ENCODE assay signal across 10 mouse cellular contexts in the genomic region with DNA sequence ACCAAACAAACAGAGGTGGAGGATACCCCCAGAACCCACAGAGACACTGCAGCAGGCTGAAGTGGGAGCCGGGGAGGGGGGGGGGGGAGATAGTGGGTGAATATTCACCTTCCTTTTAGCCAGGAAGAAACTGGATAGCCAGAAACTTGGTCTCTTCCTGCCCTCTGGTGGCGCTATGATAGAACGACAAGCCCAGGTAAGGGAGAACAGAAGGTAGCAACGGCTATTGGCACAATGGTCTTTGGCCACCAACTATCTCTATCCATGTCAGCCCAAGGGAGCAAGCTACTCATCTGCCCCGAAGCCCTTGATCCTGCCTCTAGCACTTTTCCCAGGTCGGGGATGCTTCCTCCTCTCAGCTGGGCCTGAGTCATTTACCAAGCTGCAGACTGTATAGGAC. TPM values are rescaled to one million over a fixed set of nuclear protein-coding genes. Genes with fewer than 3 reads are reported as not detected.
A peak's percentile ranks its signal among the peaks of the same experiment; 100 is the strongest.
DNase-seq lines count a peak whose midpoint lies in the region; ATAC-seq and TF ChIP-seq lines count a peak whose summit lies in the region.
"Had no signal": no experiment of that assay in that cellular context is flagged by ENCODE, and none has a peak within 500 bp of the region (broad histone marks: within the 10 kb centered on the region; RNA-seq: fewer than 3 reads in every experiment).

No protein-coding gene starts in this region.

- peaks cover 34% of the 10 kb centered on the region for H3K4me1 ChIP-seq in G1E (ENCODE audit: insufficient read depth, low read depth, low read length)
- no peaks in the 10 kb centered on the region for H3K4me1 ChIP-seq in liver, embryonic 14.5 days (replicated peaks; ENCODE audit: control insufficient read depth in 2 of 2, insufficient read depth in 2 of 2, low read length in 1 of 2)
- no peaks in the 10 kb centered on the region for H3K4me1 ChIP-seq in spleen, adult 2 months (ENCODE audit: control insufficient read depth, insufficient read depth, insufficient read length)
- no peaks in the 10 kb centered on the region for H3K4me1 ChIP-seq in forebrain, embryonic 15.5 days

- no peak overlapping the region for H3K9ac ChIP-seq in liver, embryonic 14.5 days (replicated peaks)
- no peak overlapping the region for H3K9ac ChIP-seq in forebrain, embryonic 15.5 days (replicated peaks)

- no peak overlapping the region for H3K4me3 ChIP-seq in G1E (ENCODE audit: low read depth, low read length)
- no peak overlapping the region for H3K4me3 ChIP-seq in liver, embryonic 14.5 days (ENCODE audit: insufficient read depth in 1 of 2, low read depth in 2 of 2, low read length in 2 of 2)
- no peak overlapping the region for H3K4me3 ChIP-seq in spleen, adult 2 months (ENCODE audit: extremely low read depth, insufficient read depth, insufficient read length)
- no peak overlapping the region for H3K4me3 ChIP-seq in forebrain, embryonic 15.5 days

- TF ChIP-seq POLR2A in spleen, adult 2 months (IDR thresholded peaks at IDR 0.05; ENCODE audit: low read depth, low read length), result no peak

- no peak overlapping the region for H3K27ac ChIP-seq in liver, embryonic 14.5 days
- H3K27ac ChIP-seq in spleen, adult 2 months (ENCODE audit: insufficient read depth, low read length), result no peak overlapping the region
- H3K27ac ChIP-seq in forebrain, embryonic 15.5 days (replicated peaks), result no peak overlapping the region
- H3K27ac ChIP-seq: macrophage had no signal

- WGBS in liver, embryonic 14.5 days (ENCODE audit: insufficient replicate concordance), result 15% methylated on average over 6 of the region's 6 CpGs
- 23% methylated on average over 6 of the region's 6 CpGs for WGBS in spleen, adult 2 months
- WGBS in forebrain, embryonic 15.5 days, result 22% methylated on average over 6 of the region's 6 CpGs

- H3K4me2 ChIP-seq in liver, embryonic 14.5 days (ENCODE audit: low read depth), result no peak overlapping the region
- H3K4me2 ChIP-seq in forebrain, embryonic 15.5 days (replicated peaks), result no peak overlapping the region

- peak; percentile 21 for DNase-seq in layer of hippocampus, adult 11-12 months (ENCODE audit: low spot score)
- no peak for DNase-seq in layer of hippocampus, adult 9-10 months (ENCODE audit: low spot score)
- peak; percentile 27 for DNase-seq in G1E (ENCODE audit: low spot score)
- DNase-seq in brain, embryonic 18.5 days (ENCODE audit: low read depth, low spot score), result peak; percentile 10
- DNase-seq in liver, embryonic 14.5 days (ENCODE audit: low read depth in 3 of 3, low spot score in 3 of 3), result no peak
- peak; percentile 8 to 22 for DNase-seq in spleen, adult 2 months (ENCODE audit: low read depth in 1 of 2, low spot score in 2 of 2)

- no peak for TF ChIP-seq EP300 in liver, embryonic 14.5 days (IDR thresholded peaks at IDR 0.05; ENCODE audit: low read depth)

- peak; percentile 46 for TF ChIP-seq CTCF in G1E (IDR thresholded peaks at IDR 0.05; ENCODE audit: low read depth, low read length)
- TF ChIP-seq CTCF in liver, embryonic 14.5 days (IDR thresholded peaks at IDR 0.05; ENCODE audit: low read depth), result peak; percentile 75
- TF ChIP-seq CTCF in spleen, adult 2 months (IDR thresholded peaks at IDR 0.05; ENCODE audit: extremely low read depth, insufficient read depth, insufficient read length, insufficient replicate concordance), result 0 out of 2 replicates have a peak, but pooled peaks have one; percentile 30

- H3K9me3 ChIP-seq in G1E (replicated peaks), result peaks cover 6% of the 10 kb centered on the region
- no peaks in the 10 kb centered on the region for H3K9me3 ChIP-seq in liver, embryonic 14.5 days (ENCODE audit: control insufficient read depth, low read length)
- no peaks in the 10 kb centered on the region for H3K9me3 ChIP-seq in forebrain, embryonic 15.5 days

- H3K36me3 ChIP-seq in G1E (replicated peaks), result no peaks in the 10 kb centered on the region
- no peaks in the 10 kb centered on the region for H3K36me3 ChIP-seq in liver, embryonic 14.5 days (replicated peaks; ENCODE audit: control insufficient read depth, insufficient read depth, low read depth)
- H3K36me3 ChIP-seq in spleen, adult 2 months (ENCODE audit: control insufficient read depth, insufficient read depth, low read length), result no peaks in the 10 kb centered on the region
- no peaks in the 10 kb centered on the region for H3K36me3 ChIP-seq in forebrain, embryonic 15.5 days

- ATAC-seq in G1E (ENCODE audit: extremely low read depth, insufficient number of reproducible peaks, low FRiP score, poor library complexity, severe bottlenecking), result no peak
- ATAC-seq in granulocyte monocyte progenitor cell, adult 5-6 weeks (replicated peaks; ENCODE audit: poor library complexity, severe bottlenecking), result peak; percentile 25; the same call in 1 of the 2 replicates
- ATAC-seq in liver, embryonic 14.5 days (ENCODE audit: insufficient read depth), result no peak
- no peak for ATAC-seq in forebrain, embryonic 15.5 days (replicated peaks)

- no peaks in the 10 kb centered on the region for H3K27me3 ChIP-seq in G1E (ENCODE audit: insufficient read depth, low read length)
- no peaks in the 10 kb centered on the region for H3K27me3 ChIP-seq in liver, embryonic 14.5 days (ENCODE audit: control insufficient read depth, insufficient read depth, low read length)
- no peaks in the 10 kb centered on the region for H3K27me3 ChIP-seq in spleen, adult 2 months (ENCODE audit: control insufficient read depth, insufficient read depth, low read length)
- no peaks in the 10 kb centered on the region for H3K27me3 ChIP-seq in forebrain, embryonic 15.5 days

RNA-seq across cellular contexts. Expression of a gene that starts 16.0 kb away (rescaled TPM):
- total RNA-seq in G1E (2014; fragmentation: Nextera tagmentation) (not detected in 2 replicates), G1E (2017) (0.16 TPM in 1 of 2 replicates, not detected in the other)
- not detected in 2 replicates for polyA plus RNA-seq in G1E (2012)
- total RNA-seq in granulocyte monocyte progenitor cell, adult 5-6 weeks (2014; fragmentation: Nextera tagmentation), result not detected in 2 replicates
- total RNA-seq in granulocyte monocyte progenitor cell, adult 5-6 weeks (2017), result not detected in 2 replicates
- not detected in 2 replicates for polyA plus RNA-seq in liver, embryonic 14.5 days (2012; rRNA removed)
- polyA plus RNA-seq in liver, embryonic 14.5 days (2014; fragmentation: Nextera tagmentation; extraction: Ambion mirVana), result not detected in 2 replicates
- polyA plus RNA-seq in spleen, adult 2 months (2012; rRNA removed), result not detected in 2 replicates
- not detected in 2 replicates for polyA plus RNA-seq in forebrain, embryonic 15.5 days (2015; fragmentation: Nextera tagmentation; extraction: Ambion mirVana)
- polyA plus RNA-seq: frontal cortex, adult 2 months; macrophage had no signal

RNA-seq across cellular contexts. Expression of a gene that starts 42.1 kb away (rescaled TPM):
- total RNA-seq in G1E (2014; fragmentation: Nextera tagmentation) (88.1 and 99.3 TPM in 2 replicates), G1E (2017) (20.1 and 21.1 TPM in 2 replicates)
- 154 and 169 TPM in 2 replicates for polyA plus RNA-seq in G1E (2012)
- total RNA-seq in granulocyte monocyte progenitor cell, adult 5-6 weeks (2014; fragmentation: Nextera tagmentation), result 38.6 and 43.6 TPM in 2 replicates
- total RNA-seq in granulocyte monocyte progenitor cell, adult 5-6 weeks (2017), result 18.9 and 20.0 TPM in 2 replicates
- polyA plus RNA-seq in liver, embryonic 14.5 days (2012; rRNA removed), result 8.1 and 10.3 TPM in 2 replicates
- polyA plus RNA-seq in liver, embryonic 14.5 days (2014; fragmentation: Nextera tagmentation; extraction: Ambion mirVana), result 12.6 and 13.3 TPM in 2 replicates
- 20.3 and 21.6 TPM in 2 replicates for polyA plus RNA-seq in spleen, adult 2 months (2012; rRNA removed)
- polyA plus RNA-seq in forebrain, embryonic 15.5 days (2015; fragmentation: Nextera tagmentation; extraction: Ambion mirVana), result 5.0 and 5.8 TPM in 2 replicates

Comparison
In these comparisons a context has a peak if more than half of its experiments do, and no peak if none do; other contexts are left out.
1. DNase-seq: peak in layer of hippocampus, adult 11-12 months (single experiment), G1E (single experiment), brain, embryonic 18.5 days (single experiment) and spleen, adult 2 months (2 of 2); none in layer of hippocampus, adult 9-10 months (single experiment) and liver, embryonic 14.5 days (0 of 3).
2. Peak in every context shown above with its lines, with median percentiles within 50 percentile points of each other: CTCF ChIP-seq.